Mouse (Mus musculus): ENCODE data around the gene Tdgf1. TPM values are rescaled to one million over a fixed set of nuclear protein-coding genes. Genes with fewer than 3 reads are reported as not detected.
A peak's percentile ranks its signal among the peaks of the same experiment; 100 is the strongest.

Tdgf1 gene
- polyA plus RNA-seq, 1 experiment from 2014 or later: not detected

DNA sequence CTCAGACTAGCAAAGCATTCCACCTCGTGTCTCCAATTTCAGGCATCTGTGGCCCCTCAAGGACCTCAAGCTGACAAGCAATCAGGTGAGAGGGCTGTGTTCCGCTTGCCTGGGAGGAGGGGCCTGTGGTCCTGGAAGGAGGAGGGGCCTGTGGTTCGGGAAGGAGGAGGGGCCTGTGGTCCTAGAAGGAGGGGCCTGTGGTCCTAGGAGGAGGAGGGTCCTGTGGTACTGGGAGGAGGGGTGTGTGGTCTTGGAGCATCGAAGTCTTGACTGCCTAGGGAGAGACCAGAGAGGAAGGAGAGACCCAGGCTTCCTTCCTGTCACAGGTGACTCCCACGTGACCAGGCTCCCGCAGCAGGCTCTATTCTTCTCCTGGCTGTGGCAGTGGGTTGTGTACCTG is 49.4 kb downstream of the Tdgf1 start:
- peak overlapping the region; percentile 59 for H3K27ac ChIP-seq
- H3K9me3 ChIP-seq: no peaks in the 10 kb centered on the region
- WGBS: 12% methylated on average over 6 of the region's 6 CpGs
- H3K36me3 ChIP-seq: no peaks in the 10 kb centered on the region
- peaks cover 28% of the 10 kb centered on the region for H3K4me1 ChIP-seq (replicated peaks)
- peaks cover 31% of the 10 kb centered on the region for H3K27me3 ChIP-seq (ENCODE audit: insufficient read depth, poor library complexity, severe bottlenecking)
- H3K4me3 ChIP-seq: peak overlapping the region; percentile 26
- peak; percentile 54 for DNase-seq (ENCODE audit: low spot score)

DNA sequence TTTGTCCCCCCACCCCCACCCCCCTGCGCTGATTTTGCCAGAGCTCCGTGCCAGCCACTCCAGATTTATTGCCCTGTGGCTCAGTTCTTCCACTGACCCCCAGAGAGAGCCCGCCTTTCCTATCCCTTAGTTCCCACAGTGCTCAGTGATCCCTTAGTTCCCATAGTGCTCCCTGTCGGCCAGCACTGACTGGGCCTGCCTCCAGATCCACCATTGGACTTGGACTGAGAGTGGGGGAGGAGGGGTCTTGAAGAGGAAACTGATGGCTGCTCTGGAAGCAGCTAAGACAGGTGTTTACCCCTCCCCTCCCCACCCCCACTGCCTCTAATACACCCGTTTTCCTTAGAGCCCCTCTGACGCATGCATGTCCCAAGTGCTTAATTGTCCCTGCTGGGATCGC is 50.0 kb downstream of the Tdgf1 start:
- Histone ChIP-seq H3K27ac (peak overlapping the region; percentile 59), H3K36me3 (no peaks in the 10 kb centered on the region), H3K9me3 (no peaks in the 10 kb centered on the region), H3K27me3 (ENCODE audit: insufficient read depth, poor library complexity, severe bottlenecking) (peaks cover 33% of the 10 kb centered on the region), H3K4me1 (replicated peaks) (peaks cover 29% of the 10 kb centered on the region), H3K4me3 (peak overlapping the region; percentile 26)
- DNase-seq (ENCODE audit: low spot score): no peak
- 26% methylated on average over 7 of the region's 7 CpGs for WGBS

DNA sequence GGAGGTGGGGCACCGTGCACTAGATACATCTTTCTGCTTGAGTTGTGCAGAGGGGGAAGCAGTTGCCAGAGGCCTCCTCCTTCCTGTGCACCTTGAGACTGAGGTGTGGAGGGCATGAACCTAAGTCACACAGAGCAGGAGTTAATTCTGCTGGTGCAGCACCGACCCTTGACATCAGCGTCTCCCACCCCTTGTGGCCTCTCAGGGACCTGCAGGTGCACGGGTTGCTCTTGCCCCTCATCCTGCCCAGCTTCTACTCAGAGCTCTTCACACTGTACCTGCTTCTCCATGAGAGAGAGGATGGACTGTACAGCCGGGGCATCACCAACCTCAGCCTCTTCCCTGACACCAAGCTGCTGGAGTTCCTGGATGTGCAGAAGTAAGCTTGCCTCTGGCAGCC is 50.5 kb downstream of the Tdgf1 start:
- Histone ChIP-seq H3K27me3 (ENCODE audit: insufficient read depth, poor library complexity, severe bottlenecking) (peaks cover 33% of the 10 kb centered on the region), H3K9me3 (no peaks in the 10 kb centered on the region), H3K4me3 (no peak overlapping the region), H3K36me3 (no peaks in the 10 kb centered on the region), H3K27ac (no peak overlapping the region), H3K4me1 (replicated peaks) (peaks cover 34% of the 10 kb centered on the region)
- WGBS: 58% methylated on average over 5 of the region's 5 CpGs
- DNase-seq (ENCODE audit: low spot score): no peak

DNA sequence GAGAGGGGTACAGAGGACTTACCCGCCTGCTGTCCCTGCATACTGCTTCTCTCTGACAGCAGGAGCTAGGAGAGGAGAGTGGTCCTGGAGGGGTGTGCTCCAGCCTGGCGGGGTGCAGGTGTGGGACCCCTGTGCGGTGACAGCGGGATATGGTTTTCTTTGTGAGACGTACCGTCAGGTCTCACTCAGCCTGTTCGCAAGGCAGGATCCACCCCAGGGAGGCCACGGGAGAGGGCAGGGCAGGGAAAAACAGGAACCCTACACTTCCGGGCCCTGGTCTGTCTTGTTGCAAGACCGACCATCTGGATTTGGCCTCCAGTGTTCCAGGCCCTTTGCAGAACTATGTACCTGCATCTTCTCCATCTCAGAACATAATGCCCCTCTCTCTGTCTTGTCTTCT is 52.5 kb downstream of the Tdgf1 start:
- Histone ChIP-seq H3K4me3 (no peak overlapping the region), H3K27ac (no peak overlapping the region), H3K36me3 (no peaks in the 10 kb centered on the region), H3K4me1 (replicated peaks) (peaks cover 45% of the 10 kb centered on the region), H3K9me3 (no peaks in the 10 kb centered on the region), H3K27me3 (ENCODE audit: insufficient read depth, poor library complexity, severe bottlenecking) (peaks cover 40% of the 10 kb centered on the region)
- WGBS: 66% methylated on average over 10 of the region's 10 CpGs
- DNase-seq (ENCODE audit: low spot score): no peak

DNA sequence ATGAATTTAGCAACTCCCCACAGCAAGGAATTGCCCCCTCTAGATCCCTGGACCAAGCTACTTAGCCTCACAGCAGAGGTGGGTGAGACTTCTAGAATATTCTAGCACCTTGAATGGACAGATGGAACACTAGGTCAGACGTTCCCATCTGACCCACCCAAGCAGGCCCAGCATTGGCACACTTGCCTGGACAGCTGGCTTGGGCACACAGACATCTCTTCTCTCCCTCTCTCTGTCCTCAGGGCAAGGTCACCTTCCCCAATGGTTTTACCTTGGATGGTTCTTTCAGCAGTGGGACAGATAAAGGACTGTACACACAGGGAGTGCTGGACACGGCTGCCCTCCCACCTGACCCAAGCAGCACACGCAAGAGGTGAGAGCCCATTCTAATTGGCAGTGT is 53.4 kb downstream of the Tdgf1 start:
- Histone ChIP-seq H3K9me3 (no peaks in the 10 kb centered on the region), H3K27ac (no peak overlapping the region), H3K36me3 (no peaks in the 10 kb centered on the region), H3K4me3 (no peak overlapping the region), H3K4me1 (replicated peaks) (peaks cover 54% of the 10 kb centered on the region), H3K27me3 (ENCODE audit: insufficient read depth, poor library complexity, severe bottlenecking) (peaks cover 40% of the 10 kb centered on the region)
- no peak for DNase-seq (ENCODE audit: low spot score)
- WGBS: 81% methylated on average over 3 of the region's 3 CpGs

DNA sequence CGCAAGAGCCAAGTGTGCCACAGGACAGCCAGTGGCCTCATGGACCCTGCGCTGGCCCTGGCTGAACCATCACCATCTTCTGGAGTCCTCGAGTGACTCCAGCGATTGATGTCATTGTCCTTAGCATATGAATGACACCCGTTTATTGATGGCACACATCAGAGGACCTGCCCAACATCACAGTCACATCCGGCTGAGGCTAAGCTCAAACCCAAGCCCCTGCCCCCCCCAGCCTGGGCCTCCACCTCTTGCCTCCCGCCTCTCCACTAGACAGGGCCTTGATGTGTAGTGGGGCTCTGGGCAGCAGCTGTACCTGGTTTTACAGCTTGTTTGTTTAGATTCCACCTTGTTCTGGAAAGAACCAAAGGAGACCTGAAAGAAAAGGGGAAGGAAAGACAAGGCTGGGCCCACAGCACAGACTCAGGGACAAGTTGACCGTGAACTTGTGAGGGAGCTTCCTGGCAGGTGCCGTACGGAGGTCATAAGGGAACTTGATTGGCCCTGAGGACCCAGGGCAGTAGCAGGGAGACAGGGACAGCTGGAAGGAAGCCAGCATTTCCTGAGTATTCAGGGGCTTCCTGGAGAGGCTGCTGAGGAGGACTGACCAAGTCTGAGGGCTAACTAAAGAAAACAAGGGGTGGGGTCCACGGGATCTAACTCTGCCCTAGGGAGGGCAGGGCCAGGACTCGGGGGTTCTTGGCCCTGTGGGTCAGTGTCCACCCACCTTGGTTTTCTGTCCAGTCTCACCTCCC is 54.7 kb downstream of the Tdgf1 start:
- peaks cover 42% of the 10 kb centered on the region for H3K27me3 ChIP-seq (ENCODE audit: insufficient read depth, poor library complexity, severe bottlenecking)

DNA sequence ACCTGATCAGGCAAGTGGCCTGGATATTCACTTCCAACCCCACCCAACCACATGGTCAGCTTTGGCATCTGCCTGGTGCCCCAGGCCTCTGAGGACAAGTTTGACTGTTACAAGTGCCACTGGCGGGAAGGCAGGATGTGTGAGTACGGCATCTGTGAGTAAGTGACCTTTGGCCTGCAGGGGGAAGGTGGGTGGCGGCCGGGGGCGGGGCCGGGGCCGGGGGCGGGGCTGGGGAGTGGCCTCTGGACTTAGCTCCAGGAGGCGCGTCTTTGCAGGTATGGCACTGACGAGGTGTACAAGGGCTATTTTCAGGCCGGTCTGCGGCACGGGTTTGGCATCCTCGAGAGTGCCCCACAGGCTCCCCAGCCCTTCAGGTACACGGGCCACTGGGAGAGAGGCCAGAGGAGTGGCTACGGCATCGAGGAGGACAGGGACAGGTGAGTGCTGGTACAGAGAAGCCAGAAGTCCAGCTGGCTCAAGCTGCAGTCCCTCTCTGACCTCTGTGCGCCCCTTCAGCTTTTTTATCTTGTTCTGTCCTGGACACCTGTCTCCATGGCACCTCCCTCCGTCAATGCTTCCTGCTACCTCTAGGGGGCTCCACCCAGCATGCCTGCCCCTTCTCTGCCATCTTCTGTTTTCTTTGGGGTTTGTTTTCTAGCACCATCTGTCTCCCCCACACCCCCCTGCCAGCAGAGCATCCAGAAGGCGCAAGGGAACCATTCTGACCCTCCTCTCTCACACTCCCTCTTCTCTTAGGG is 55.8 kb downstream of the Tdgf1 start:
- H3K27ac ChIP-seq: peak overlapping the region; percentile 17; the same call in 1 of the 2 replicates
- H3K4me1 ChIP-seq (replicated peaks): peaks cover 43% of the 10 kb centered on the region
- H3K27me3 ChIP-seq (ENCODE audit: insufficient read depth, poor library complexity, severe bottlenecking): peaks cover 36% of the 10 kb centered on the region
- peak; percentile 35 for DNase-seq (ENCODE audit: low spot score)
- H3K4me3 ChIP-seq: peak overlapping the region; percentile 16; the same call in 1 of the 2 replicates
- no peaks in the 10 kb centered on the region for H3K36me3 ChIP-seq
- WGBS: 13% methylated on average over 21 of the region's 21 CpGs
- H3K9me3 ChIP-seq: no peaks in the 10 kb centered on the region

More for the DNA sequence above, 54.7 kb downstream of the Tdgf1 start:
- H3K9me3 ChIP-seq: no peaks in the 10 kb centered on the region
- no peak for DNase-seq (ENCODE audit: low spot score)
- H3K27ac ChIP-seq: no peak overlapping the region
- no peaks in the 10 kb centered on the region for H3K36me3 ChIP-seq
- WGBS: 80% methylated on average over 12 of the region's 12 CpGs
- peaks cover 54% of the 10 kb centered on the region for H3K4me1 ChIP-seq (replicated peaks)
- H3K4me3 ChIP-seq: no peak overlapping the region

Other genes with a start within 250 kb of the Tdgf1 start
- gene Myl3, start 204.3 kb downstream of the Tdgf1 start, polyA plus RNA-seq (2016; fragmentation: Nextera tagmentation; extraction: Ambion mirVana): 2.0 TPM in 1 of 2 replicates, not detected in the other
- 31.6 and 38.7 TPM in 2 replicates for gene Pth1r, start 199.0 kb downstream of the Tdgf1 start, polyA plus RNA-seq (2016; fragmentation: Nextera tagmentation; extraction: Ambion mirVana)
- gene Prss42, start 148.0 kb downstream of the Tdgf1 start, polyA plus RNA-seq (2016; fragmentation: Nextera tagmentation; extraction: Ambion mirVana): not detected in 2 replicates
- gene Prss44, start 132.2 kb downstream of the Tdgf1 start, polyA plus RNA-seq (2016; fragmentation: Nextera tagmentation; extraction: Ambion mirVana): not detected in 2 replicates
- gene Prss43, start 119.5 kb downstream of the Tdgf1 start, polyA plus RNA-seq (2016; fragmentation: Nextera tagmentation; extraction: Ambion mirVana): not detected in 2 replicates
- gene Prss45, start 111.6 kb downstream of the Tdgf1 start, polyA plus RNA-seq (2016; fragmentation: Nextera tagmentation; extraction: Ambion mirVana): not detected in 2 replicates
- not detected in 2 replicates for gene Prss46, start 101.7 kb downstream of the Tdgf1 start, polyA plus RNA-seq (2016; fragmentation: Nextera tagmentation; extraction: Ambion mirVana)
- gene Prss50, start 88.2 kb downstream of the Tdgf1 start, polyA plus RNA-seq (2016; fragmentation: Nextera tagmentation; extraction: Ambion mirVana): 0.68 and 0.88 TPM in 2 replicates
- 0.77 and 1.1 TPM in 2 replicates for gene Als2cl, start 66.3 kb downstream of the Tdgf1 start, polyA plus RNA-seq (2016; fragmentation: Nextera tagmentation; extraction: Ambion mirVana)
- gene Tmie, start 66.0 kb downstream of the Tdgf1 start, polyA plus RNA-seq (2016; fragmentation: Nextera tagmentation; extraction: Ambion mirVana): 0.18 and 0.47 TPM in 2 replicates
- not detected in 2 replicates for gene Fam240a, start 29.3 kb downstream of the Tdgf1 start, polyA plus RNA-seq (2016; fragmentation: Nextera tagmentation; extraction: Ambion mirVana)
- 0.33 TPM in 1 of 2 replicates, not detected in the other for gene Lrrc2, start 5.4 kb upstream of the Tdgf1 start, polyA plus RNA-seq (2016; fragmentation: Nextera tagmentation; extraction: Ambion mirVana)
- 0.14 TPM in 1 of 2 replicates, not detected in the other for gene Rtp3, start 44.4 kb upstream of the Tdgf1 start, polyA plus RNA-seq (2016; fragmentation: Nextera tagmentation; extraction: Ambion mirVana)
- gene Ltf, start 73.1 kb upstream of the Tdgf1 start, polyA plus RNA-seq (2016; fragmentation: Nextera tagmentation; extraction: Ambion mirVana): 0.27 TPM in 1 of 2 replicates, not detected in the other
- gene Ccrl2, start 111.4 kb upstream of the Tdgf1 start, polyA plus RNA-seq (2016; fragmentation: Nextera tagmentation; extraction: Ambion mirVana): 0.70 and 0.76 TPM in 2 replicates
- gene Lrrfip2, start 171.4 kb upstream of the Tdgf1 start, polyA plus RNA-seq (2016; fragmentation: Nextera tagmentation; extraction: Ambion mirVana): 40.0 and 41.5 TPM in 2 replicates

All from hindbrain, embryonic 10.5 days (tissue).